Mouse (Mus musculus) hindbrain, embryonic 16.5 days (tissue): Measurements from ENCODE around the gene Casz1. TPM values are rescaled to one million over a fixed set of nuclear protein-coding genes. Genes with fewer than 3 reads are reported as not detected.

Experiments used
- ATAC-seq: fragments of 200-750 bp; cut with Nextera tagmentation; 2 replicates; pipeline ENCODE4 v1.8.0; 2017; ENCODE audit warnings: moderate TSS enrichment, moderate library complexity
- H3K27ac ChIP-seq: fragments of 300-500 bp; sonication (generic); 2 replicates; pipeline ENCODE4 v1.5.1; 2014; ENCODE audit warnings: low read depth, mild to moderate bottlenecking, control low read depth, low read length, moderate library complexity
- H3K27me3 ChIP-seq: fragments of 300-500 bp; sonication (generic); replicated peaks from 2 replicates; pipeline ENCODE4 v1.6.1; 2014; ENCODE audit warnings: low read length; ENCODE audit not compliant: control insufficient read depth, insufficient read depth
- H3K36me3 ChIP-seq: fragments of 300-500 bp; sonication (generic); 2 replicates; pipeline ENCODE4 v1.6.1; 2014; ENCODE audit warnings: mild to moderate bottlenecking, low read length, moderate library complexity, mixed read lengths; ENCODE audit not compliant: control insufficient read depth, insufficient read depth
- H3K4me1 ChIP-seq: fragments of 300-500 bp; sonication (generic); 2 replicates; pipeline ENCODE4 v1.6.1; 2014; ENCODE audit warnings: low read depth, low read length; ENCODE audit not compliant: control insufficient read depth, insufficient read depth
- H3K4me2 ChIP-seq: fragments of 300-500 bp; sonication (generic); 2 replicates; pipeline ENCODE4 v1.6.1; 2014; ENCODE audit warnings: mild to moderate bottlenecking, low read length, control low read depth, moderate library complexity
- H3K4me3 ChIP-seq: fragments of 300-500 bp; sonication (generic); 2 replicates; pipeline ENCODE4 v1.5.1; 2014; ENCODE audit warnings: mild to moderate bottlenecking, low read length, control low read depth, moderate library complexity
- H3K9ac ChIP-seq: fragments of 300-500 bp; sonication (generic); 2 replicates; pipeline ENCODE4 v1.6.1; 2014; ENCODE audit warnings: low read depth, mild to moderate bottlenecking, control low read depth, low read length, moderate library complexity
- H3K9me3 ChIP-seq: fragments of 300-500 bp; sonication (generic); 2 replicates; pipeline ENCODE4 v1.6.1; 2014; ENCODE audit warnings: mild to moderate bottlenecking, low read length, moderate library complexity; ENCODE audit not compliant: control insufficient read depth
- WGBS: fragments of 180-500 bp; shearing (Covaris S2); extraction: QIAGEN DNeasy Blood & Tissue Kit; methylation state at CpG from one replicate; pipeline ENCODE4 v1.1.7; 2014; 5-methylcytosine and 5-hydroxymethylcytosine counted together
- polyA plus RNA-seq: library from polyadenylated mRNA; unstranded; fragments of >200 nt; fragmentation: Nextera tagmentation; extraction: Ambion mirVana; gene quantifications from 2 replicates; pipeline ENCODE4 v1.2.1, GENCODE M21; 2015

The Casz1 gene
- polyA plus RNA-seq, 1 experiment from 2014 or later = 4.4 TPM

GRCm38 (mm10) chr4:148912134-148912533, 107.9 kb downstream of the Casz1 start:
- no peaks in the 10 kb centered on the region for H3K36me3 ChIP-seq
- peaks cover 2% of the 10 kb centered on the region for H3K27me3 ChIP-seq
- 55% methylated on average over 7 of the region's 7 CpGs for WGBS
- H3K4me1 ChIP-seq = peaks cover 10% of the 10 kb centered on the region; the same call in 1 of the 2 replicates
- no peak overlapping the region for H3K27ac ChIP-seq
- H3K9ac ChIP-seq = no peak overlapping the region
- H3K4me3 ChIP-seq = no peak overlapping the region
- H3K9me3 ChIP-seq = no peaks in the 10 kb centered on the region
- no peak for ATAC-seq
- H3K4me2 ChIP-seq = no peak overlapping the region

- Histone ChIP-seq H3K4me2 (no peak overlapping the region), H3K9me3 (no peaks in the 10 kb centered on the region), H3K4me1 (peaks cover 10% of the 10 kb centered on the region; the same call in 1 of the 2 replicates), H3K36me3 (no peaks in the 10 kb centered on the region), H3K4me3 (no peak overlapping the region), H3K27ac (no peak overlapping the region), H3K9ac (no peak overlapping the region), H3K27me3 (peaks cover 2% of the 10 kb centered on the region)
- ATAC-seq = no peak
- 64% methylated on average over 8 of the region's 8 CpGs for WGBS
Observed at GRCm38 (mm10) chr4:148912826-148913590, 108.8 kb downstream of the Casz1 start.

- H3K4me1 ChIP-seq = peaks cover 6% of the 10 kb centered on the region; the same call in 1 of the 2 replicates
- no peak overlapping the region for H3K4me3 ChIP-seq
- H3K4me2 ChIP-seq = no peak overlapping the region
- H3K27ac ChIP-seq = peak overlapping the region; percentile 30; the same call in 1 of the 2 replicates
- H3K36me3 ChIP-seq = no peaks in the 10 kb centered on the region
- no peaks in the 10 kb centered on the region for H3K9me3 ChIP-seq
- ATAC-seq = peak; percentile 74
- WGBS = 33% methylated on average over 7 of the region's 10 CpGs
- peaks cover 4% of the 10 kb centered on the region for H3K27me3 ChIP-seq
- no peak overlapping the region for H3K9ac ChIP-seq
Observed at GRCm38 (mm10) chr4:148914863-148915622, 110.8 kb downstream of the Casz1 start.

- Histone ChIP-seq H3K36me3 (no peaks in the 10 kb centered on the region), H3K4me1 (peaks cover 10% of the 10 kb centered on the region), H3K9ac (no peak overlapping the region), H3K4me2 (no peak overlapping the region), H3K9me3 (no peaks in the 10 kb centered on the region), H3K27me3 (peaks cover 4% of the 10 kb centered on the region), H3K4me3 (no peak overlapping the region), H3K27ac (no peak overlapping the region)
- WGBS = 61% methylated on average over 15 of the region's 15 CpGs
- ATAC-seq = no peak
Observed at GRCm38 (mm10) chr4:148915849-148916248, 111.6 kb downstream of the Casz1 start.

DNA sequence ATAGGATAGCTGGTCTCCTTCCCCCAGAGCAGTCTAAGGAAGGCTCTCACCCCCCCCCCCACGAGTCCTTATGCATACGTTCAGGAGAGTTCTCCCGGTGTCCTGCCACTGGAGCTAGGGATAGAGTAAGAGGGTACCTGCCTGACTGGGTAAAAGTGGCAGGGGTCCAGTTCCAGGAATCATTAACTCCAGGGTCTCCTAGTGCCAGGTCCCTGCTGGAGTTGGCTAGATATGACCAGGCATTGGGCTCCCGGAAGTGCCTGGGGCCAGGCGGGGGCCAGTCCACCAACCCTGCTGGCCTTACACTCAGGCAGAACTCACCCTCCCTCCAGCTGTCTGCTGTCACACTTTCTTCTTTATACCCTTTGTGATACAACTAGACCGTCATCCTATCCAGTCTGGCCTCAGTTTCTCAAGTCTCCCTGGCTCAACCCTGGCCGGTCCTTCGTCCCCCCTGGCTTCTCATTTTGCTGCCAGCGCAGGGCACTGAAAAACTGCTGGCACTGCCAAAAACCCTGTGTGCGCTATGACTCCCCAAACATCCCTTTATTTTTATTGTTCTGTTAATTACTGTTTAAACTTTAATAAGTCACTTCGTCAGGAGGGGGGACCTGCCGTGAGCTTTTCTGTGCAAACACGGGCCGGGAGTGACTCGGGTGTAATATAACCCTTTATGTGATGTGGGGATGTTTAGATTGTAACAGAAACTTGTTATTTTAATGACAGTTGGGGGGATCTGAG, 114.6 kb downstream of the Casz1 start:
- ATAC-seq = no peak
- no peak overlapping the region for H3K27ac ChIP-seq
- H3K9me3 ChIP-seq = no peaks in the 10 kb centered on the region
- peaks cover 25% of the 10 kb centered on the region for H3K4me1 ChIP-seq
- H3K27me3 ChIP-seq = peaks cover 4% of the 10 kb centered on the region; the same call in 1 of the 2 replicates
- WGBS = 51% methylated on average over 15 of the region's 15 CpGs
- no peak overlapping the region; the same call in 1 of the 2 replicates for H3K9ac ChIP-seq
- H3K36me3 ChIP-seq = no peaks in the 10 kb centered on the region
- H3K4me2 ChIP-seq = no peak overlapping the region
- no peak overlapping the region for H3K4me3 ChIP-seq

DNA sequence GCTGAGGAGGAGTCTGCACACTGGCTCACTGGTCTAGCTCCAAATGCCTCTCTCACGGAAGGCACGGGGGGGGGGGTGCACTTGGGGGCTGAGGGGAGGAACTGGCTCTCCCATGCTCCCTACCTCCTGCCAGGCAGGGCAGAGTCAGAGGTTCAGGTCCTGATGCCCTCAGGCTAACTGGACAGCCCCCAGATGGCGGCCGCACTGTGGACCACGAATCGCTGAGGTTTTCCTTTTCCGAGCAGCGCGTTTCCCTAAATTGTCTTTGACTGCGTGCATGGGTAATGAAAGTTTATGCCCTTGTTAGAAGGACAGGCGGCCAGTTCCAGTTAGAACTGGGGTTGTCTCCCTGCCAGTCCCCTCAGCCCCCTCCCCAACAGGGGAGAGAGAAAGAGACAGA, 116.4 kb downstream of the Casz1 start:
- Histone ChIP-seq H3K27ac (no peak overlapping the region), H3K4me3 (no peak overlapping the region), H3K9me3 (no peaks in the 10 kb centered on the region), H3K4me2 (no peak overlapping the region), H3K36me3 (no peaks in the 10 kb centered on the region), H3K27me3 (peaks cover 2% of the 10 kb centered on the region; the same call in 1 of the 2 replicates), H3K4me1 (peaks cover 27% of the 10 kb centered on the region), H3K9ac (no peak overlapping the region)
- no peak for ATAC-seq
- WGBS = 52% methylated on average over 9 of the region's 11 CpGs

DNA sequence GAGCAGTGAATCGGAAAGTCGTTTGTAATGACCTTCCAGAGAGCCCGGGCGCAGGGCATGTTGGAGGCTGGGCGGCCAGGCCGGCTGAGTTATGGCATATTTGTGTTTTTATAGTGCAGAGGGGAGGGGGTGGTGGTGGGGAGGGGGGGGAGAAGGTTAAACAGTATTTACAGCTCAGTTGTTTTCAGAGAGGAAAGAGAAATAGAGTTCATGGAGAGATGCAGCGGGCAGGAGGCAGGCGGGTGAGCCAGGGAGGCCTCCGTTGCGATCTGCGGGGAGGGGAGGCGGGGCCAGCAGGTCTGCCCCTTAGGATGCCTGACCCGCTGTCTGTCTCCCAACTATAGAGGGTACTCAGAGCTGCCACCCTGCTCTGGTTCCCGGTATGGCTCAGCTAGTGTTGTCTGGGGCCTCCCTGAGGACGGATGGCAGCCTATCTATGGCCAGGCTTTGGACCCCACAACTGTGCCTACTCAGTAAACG, 118.0 kb downstream of the Casz1 start:
- Histone ChIP-seq H3K4me2 (peak overlapping the region; percentile 32), H3K27ac (peak overlapping the region; percentile 33; the same call in 1 of the 2 replicates), H3K4me1 (peaks cover 31% of the 10 kb centered on the region), H3K9me3 (no peaks in the 10 kb centered on the region), H3K4me3 (no peak overlapping the region), H3K9ac (no peak overlapping the region; the same call in 1 of the 2 replicates), H3K27me3 (peaks cover 2% of the 10 kb centered on the region; the same call in 1 of the 2 replicates), H3K36me3 (no peaks in the 10 kb centered on the region)
- 6% methylated on average over 16 of the region's 16 CpGs for WGBS
- ATAC-seq = peak; percentile 23

GRCm38 (mm10) chr4:148923414-148923813, 119.2 kb downstream of the Casz1 start:
- 56% methylated on average over 9 of the region's 9 CpGs for WGBS
- no peak for ATAC-seq
- Histone ChIP-seq H3K27me3 (no peaks in the 10 kb centered on the region; the same call in 1 of the 2 replicates), H3K4me3 (no peak overlapping the region), H3K4me1 (peaks cover 34% of the 10 kb centered on the region), H3K4me2 (no peak overlapping the region), H3K9ac (no peak overlapping the region), H3K27ac (no peak overlapping the region), H3K36me3 (no peaks in the 10 kb centered on the region), H3K9me3 (no peaks in the 10 kb centered on the region)
